Mouse (Mus musculus): ENCODE measurements at regions not wholly inside any gene's neighbourhood (a gene's known extent, or its start where the extent isn't known, plus 50 kb on each side); places are given as distances from the start of the nearest gene placed in this dataset.

GRCm38 (mm10) chr13:97489721-97490120 is 248.8 kb downstream of the Enc1 start:
- H3K9me3 ChIP-seq (ENCODE audit: control insufficient read depth, low read length) = no peaks in the 10 kb centered on the region
- no peak for TF ChIP-seq CTCF (IDR thresholded peaks at IDR 0.05; ENCODE audit: low read depth)
- 59% methylated on average over 4 of the region's 4 CpGs for WGBS (ENCODE audit: insufficient replicate concordance)
- no peak overlapping the region for H3K4me3 ChIP-seq (ENCODE audit: insufficient read depth in 1 of 2, low read depth in 2 of 2, low read length in 2 of 2)
- no peak overlapping the region for H3K27ac ChIP-seq
- H3K4me1 ChIP-seq (replicated peaks; ENCODE audit: control insufficient read depth in 2 of 2, insufficient read depth in 2 of 2, low read length in 1 of 2) = no peaks in the 10 kb centered on the region
- H3K27me3 ChIP-seq (ENCODE audit: control insufficient read depth, insufficient read depth, low read length) = no peaks in the 10 kb centered on the region
- DNase-seq (ENCODE audit: low read depth in 3 of 3, low spot score in 3 of 3) (no peak), ATAC-seq (ENCODE audit: insufficient read depth) (no peak)
- no peaks in the 10 kb centered on the region for H3K36me3 ChIP-seq (replicated peaks; ENCODE audit: control insufficient read depth, insufficient read depth, low read depth)
- no peak overlapping the region for H3K4me2 ChIP-seq (ENCODE audit: low read depth)
- H3K9ac ChIP-seq (replicated peaks) = no peak overlapping the region

- ATAC-seq (ENCODE audit: insufficient read depth) (no peak), DNase-seq (ENCODE audit: low read depth in 3 of 3, low spot score in 3 of 3) (no peak)
- Histone ChIP-seq H3K4me2 (ENCODE audit: low read depth) (no peak overlapping the region), H3K4me3 (ENCODE audit: insufficient read depth in 1 of 2, low read depth in 2 of 2, low read length in 2 of 2) (no peak overlapping the region), H3K27me3 (ENCODE audit: control insufficient read depth, insufficient read depth, low read length) (no peaks in the 10 kb centered on the region), H3K9me3 (ENCODE audit: control insufficient read depth, low read length) (no peaks in the 10 kb centered on the region), H3K4me1 (replicated peaks; ENCODE audit: control insufficient read depth in 2 of 2, insufficient read depth in 2 of 2, low read length in 1 of 2) (no peaks in the 10 kb centered on the region), H3K27ac (no peak overlapping the region), H3K9ac (replicated peaks) (no peak overlapping the region), H3K36me3 (replicated peaks; ENCODE audit: control insufficient read depth, insufficient read depth, low read depth) (no peaks in the 10 kb centered on the region)
- WGBS (ENCODE audit: insufficient replicate concordance) = 65% methylated on average over 5 of the region's 5 CpGs
- TF ChIP-seq CTCF (IDR thresholded peaks at IDR 0.05; ENCODE audit: low read depth) (no peak), EP300 (IDR thresholded peaks at IDR 0.05; ENCODE audit: low read depth) (no peak)
Measured at GRCm38 (mm10) chr13:97489029-97489428, 248.1 kb downstream of the Enc1 start.

GRCm38 (mm10) chr13:97488518-97488917 is 247.6 kb downstream of the Enc1 start:
- Histone ChIP-seq H3K4me3 (ENCODE audit: insufficient read depth in 1 of 2, low read depth in 2 of 2, low read length in 2 of 2) (no peak overlapping the region), H3K36me3 (replicated peaks; ENCODE audit: control insufficient read depth, insufficient read depth, low read depth) (no peaks in the 10 kb centered on the region), H3K9me3 (ENCODE audit: control insufficient read depth, low read length) (no peaks in the 10 kb centered on the region), H3K4me1 (replicated peaks; ENCODE audit: control insufficient read depth in 2 of 2, insufficient read depth in 2 of 2, low read length in 1 of 2) (no peaks in the 10 kb centered on the region), H3K27me3 (ENCODE audit: control insufficient read depth, insufficient read depth, low read length) (no peaks in the 10 kb centered on the region), H3K27ac (no peak overlapping the region), H3K4me2 (ENCODE audit: low read depth) (no peak overlapping the region), H3K9ac (replicated peaks) (no peak overlapping the region)
- no peak for TF ChIP-seq EP300 (IDR thresholded peaks at IDR 0.05; ENCODE audit: low read depth)
- no peak for ATAC-seq (ENCODE audit: insufficient read depth)
- 50% methylated on average over 5 of the region's 5 CpGs for WGBS (ENCODE audit: insufficient replicate concordance)
- DNase-seq (ENCODE audit: low read depth in 3 of 3, low spot score in 3 of 3) = no peak

- no peak for TF ChIP-seq EP300 (IDR thresholded peaks at IDR 0.05; ENCODE audit: low read depth)
- H3K4me2 ChIP-seq (ENCODE audit: low read depth) = no peak overlapping the region
- H3K27me3 ChIP-seq (ENCODE audit: control insufficient read depth, insufficient read depth, low read length) = no peaks in the 10 kb centered on the region
- no peaks in the 10 kb centered on the region for H3K4me1 ChIP-seq (replicated peaks; ENCODE audit: control insufficient read depth in 2 of 2, insufficient read depth in 2 of 2, low read length in 1 of 2)
- 66% methylated on average over 9 of the region's 9 CpGs for WGBS (ENCODE audit: insufficient replicate concordance)
- no peaks in the 10 kb centered on the region for H3K36me3 ChIP-seq (replicated peaks; ENCODE audit: control insufficient read depth, insufficient read depth, low read depth)
- no peak overlapping the region for H3K4me3 ChIP-seq (ENCODE audit: insufficient read depth in 1 of 2, low read depth in 2 of 2, low read length in 2 of 2)
- no peak for DNase-seq (ENCODE audit: low read depth in 3 of 3, low spot score in 3 of 3)
- H3K27ac ChIP-seq = no peak overlapping the region
- ATAC-seq (ENCODE audit: insufficient read depth) = no peak
- no peaks in the 10 kb centered on the region for H3K9me3 ChIP-seq (ENCODE audit: control insufficient read depth, low read length)
- no peak overlapping the region for H3K9ac ChIP-seq (replicated peaks)
Measured at GRCm38 (mm10) chr13:97487746-97488473, 247.0 kb downstream of the Enc1 start.

GRCm38 (mm10) chr13:97486490-97486889 is 245.6 kb downstream of the Enc1 start:
- Histone ChIP-seq H3K9ac (replicated peaks) (no peak overlapping the region), H3K4me2 (ENCODE audit: low read depth) (no peak overlapping the region), H3K27ac (no peak overlapping the region), H3K4me1 (replicated peaks; ENCODE audit: control insufficient read depth in 2 of 2, insufficient read depth in 2 of 2, low read length in 1 of 2) (no peaks in the 10 kb centered on the region), H3K4me3 (ENCODE audit: insufficient read depth in 1 of 2, low read depth in 2 of 2, low read length in 2 of 2) (no peak overlapping the region), H3K9me3 (ENCODE audit: control insufficient read depth, low read length) (no peaks in the 10 kb centered on the region), H3K27me3 (ENCODE audit: control insufficient read depth, insufficient read depth, low read length) (no peaks in the 10 kb centered on the region), H3K36me3 (replicated peaks; ENCODE audit: control insufficient read depth, insufficient read depth, low read depth) (no peaks in the 10 kb centered on the region)
- TF ChIP-seq CTCF (IDR thresholded peaks at IDR 0.05; ENCODE audit: low read depth) = no peak
- TF ChIP-seq EP300 (IDR thresholded peaks at IDR 0.05; ENCODE audit: low read depth) = no peak
- 52% methylated on average over 2 of the region's 2 CpGs for WGBS (ENCODE audit: insufficient replicate concordance)
- ATAC-seq (ENCODE audit: insufficient read depth) (no peak), DNase-seq (ENCODE audit: low read depth in 3 of 3, low spot score in 3 of 3) (no peak)

All from liver, embryonic 14.5 days (tissue).